Mouse (Mus musculus) spleen, adult 2 months (tissue): ENCODE results near the gene Rhoj.

Experiments used
- CTCF ChIP-seq: fragments of 200-500 bp; IDR thresholded peaks from 2 replicates; pipeline ENCODE4 v1.5.1; 2011; ENCODE audit warnings: mild to moderate bottlenecking, inconsistent platforms; ENCODE audit not compliant: insufficient read depth, insufficient read length, insufficient replicate concordance; ENCODE audit errors: extremely low read depth
- POLR2A ChIP-seq: fragments of 200-500 bp; IDR thresholded peaks from 2 replicates; pipeline ENCODE4 v1.6.1; 2011; ENCODE audit warnings: low read depth, low read length, inconsistent platforms

DNA sequence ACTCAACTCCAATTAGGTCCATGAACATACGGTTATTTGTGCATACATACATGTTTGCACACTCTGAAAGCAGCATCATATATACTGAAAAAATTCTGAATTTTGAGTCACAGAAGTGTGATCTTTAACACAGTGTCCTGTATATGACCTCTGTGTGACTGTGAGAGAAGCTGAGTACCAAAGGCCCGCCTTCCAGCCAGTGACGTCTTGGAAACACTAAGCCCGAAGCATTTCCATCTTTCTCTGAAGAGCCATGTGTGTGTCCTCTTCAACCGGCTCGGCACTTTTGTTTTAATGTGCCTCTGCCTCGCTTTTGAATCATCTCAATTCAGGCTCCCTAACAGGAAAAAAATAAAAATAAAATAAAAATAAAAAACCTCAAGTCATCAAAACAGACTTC lies 43.7 kb downstream of the Rhoj start:
- no peak for TF ChIP-seq CTCF
- no peak for TF ChIP-seq POLR2A
